Mouse (Mus musculus): Measurements from ENCODE around the gene Snx10.

The Snx10 gene

GRCm38 (mm10) chr6:51585980-51586379 is 62.3 kb downstream of the Snx10 start:
- peak; percentile 47 for DNase-seq (ENCODE audit: low read depth, low spot score)

- no peak for DNase-seq (ENCODE audit: low read depth, low spot score)
These were observed 63.6 kb downstream of the Snx10 start for GRCm38 (mm10) chr6:51587266-51587665.

- DNase-seq (ENCODE audit: low read depth, low spot score): no peak
These were observed 67.6 kb downstream of the Snx10 start for GRCm38 (mm10) chr6:51591264-51591663.

- DNase-seq (ENCODE audit: low read depth, low spot score): no peak
These were observed 68.1 kb downstream of the Snx10 start for GRCm38 (mm10) chr6:51591844-51592243.

- peak; percentile 38 for DNase-seq (ENCODE audit: low read depth, low spot score)
These were observed 68.8 kb downstream of the Snx10 start for GRCm38 (mm10) chr6:51592356-51593115.

GRCm38 (mm10) chr6:51593446-51594035 is 69.8 kb downstream of the Snx10 start:
- no peak for DNase-seq (ENCODE audit: low read depth, low spot score)

GRCm38 (mm10) chr6:51594516-51594915 is 70.8 kb downstream of the Snx10 start:
- DNase-seq (ENCODE audit: low read depth, low spot score): no peak

- DNase-seq (ENCODE audit: low read depth, low spot score): no peak
These were observed 74.4 kb downstream of the Snx10 start for GRCm38 (mm10) chr6:51598058-51598457.

- DNase-seq (ENCODE audit: low read depth, low spot score): no peak
These were observed 76.7 kb downstream of the Snx10 start for GRCm38 (mm10) chr6:51600412-51600811.

- DNase-seq (ENCODE audit: low read depth, low spot score): no peak
These were observed 78.6 kb downstream of the Snx10 start for GRCm38 (mm10) chr6:51602341-51602740.

GRCm38 (mm10) chr6:51603691-51604090 is 80.0 kb downstream of the Snx10 start:
- DNase-seq (ENCODE audit: low read depth, low spot score): no peak

GRCm38 (mm10) chr6:51606245-51606644 is 82.5 kb downstream of the Snx10 start:
- DNase-seq (ENCODE audit: low read depth, low spot score): no peak

- DNase-seq (ENCODE audit: low read depth, low spot score): no peak
These were observed 83.1 kb downstream of the Snx10 start for GRCm38 (mm10) chr6:51606803-51607202.

- peak; percentile 11 for DNase-seq (ENCODE audit: low read depth, low spot score)
These were observed 87.9 kb downstream of the Snx10 start for GRCm38 (mm10) chr6:51611621-51612020.

- no peak for DNase-seq (ENCODE audit: low read depth, low spot score)
These were observed 88.8 kb downstream of the Snx10 start for GRCm38 (mm10) chr6:51612371-51613051.

- no peak for DNase-seq (ENCODE audit: low read depth, low spot score)
These were observed 90.0 kb downstream of the Snx10 start for GRCm38 (mm10) chr6:51613661-51614060.

- DNase-seq (ENCODE audit: low read depth, low spot score): no peak
These were observed 103.1 kb downstream of the Snx10 start for GRCm38 (mm10) chr6:51626843-51627242.

GRCm38 (mm10) chr6:51629671-51630070 is 106.0 kb downstream of the Snx10 start:
- DNase-seq (ENCODE audit: low read depth, low spot score): no peak

GRCm38 (mm10) chr6:51630184-51630583 is 106.5 kb downstream of the Snx10 start:
- no peak for DNase-seq (ENCODE audit: low read depth, low spot score)

GRCm38 (mm10) chr6:51632928-51633662 is 109.4 kb downstream of the Snx10 start:
- DNase-seq (ENCODE audit: low read depth, low spot score): no peak

- no peak for DNase-seq (ENCODE audit: low read depth, low spot score)
These were observed 110.1 kb downstream of the Snx10 start for GRCm38 (mm10) chr6:51633663-51634362.
